Mouse (Mus musculus): ENCODE results near the gene Zscan12. TPM values are rescaled to one million over a fixed set of nuclear protein-coding genes. Genes with fewer than 3 reads are reported as not detected.
"Not testable (repeated sequence)": the region's sequence is repeated elsewhere in the genome, so short reads cannot be mapped to it uniquely, and the experiment has no call there.

Zscan12 gene
- polyA plus RNA-seq, 1 experiment from 2014 or later, result 6.5 TPM

DNA sequence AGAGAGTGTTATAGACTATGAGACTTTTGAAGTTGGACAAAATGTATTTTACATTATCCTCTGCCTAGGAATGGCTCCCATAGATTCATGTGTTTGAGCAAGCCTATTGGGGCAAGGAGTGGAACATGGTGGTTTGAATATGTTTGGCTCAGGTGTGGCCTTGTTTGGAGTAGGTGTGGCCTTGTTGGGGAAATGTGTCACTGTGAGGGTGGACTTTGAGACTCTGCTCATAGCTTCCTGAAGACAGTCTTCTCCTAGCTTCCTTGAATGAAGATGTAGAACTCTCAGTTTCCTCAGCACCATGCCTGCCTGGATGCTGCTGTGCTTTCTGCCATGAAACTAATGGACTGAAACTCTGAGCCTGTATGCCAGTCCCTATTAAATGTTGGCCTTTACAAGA is 12.0 kb upstream of the Zscan12 start:
- no peak for ATAC-seq (replicated peaks; ENCODE audit: insufficient number of reproducible peaks, insufficient read depth, low FRiP score, low read depth)
- Histone ChIP-seq H3K4me3 (no peak overlapping the region), H3K27me3 (no peaks in the 10 kb centered on the region), H3K4me1 (replicated peaks) (no peaks in the 10 kb centered on the region), H3K4me2 (no peak overlapping the region), H3K27ac (no peak overlapping the region), H3K36me3 (no peaks in the 10 kb centered on the region), H3K9me3 (replicated peaks) (no peaks in the 10 kb centered on the region), H3K9ac (no peak overlapping the region)

DNA sequence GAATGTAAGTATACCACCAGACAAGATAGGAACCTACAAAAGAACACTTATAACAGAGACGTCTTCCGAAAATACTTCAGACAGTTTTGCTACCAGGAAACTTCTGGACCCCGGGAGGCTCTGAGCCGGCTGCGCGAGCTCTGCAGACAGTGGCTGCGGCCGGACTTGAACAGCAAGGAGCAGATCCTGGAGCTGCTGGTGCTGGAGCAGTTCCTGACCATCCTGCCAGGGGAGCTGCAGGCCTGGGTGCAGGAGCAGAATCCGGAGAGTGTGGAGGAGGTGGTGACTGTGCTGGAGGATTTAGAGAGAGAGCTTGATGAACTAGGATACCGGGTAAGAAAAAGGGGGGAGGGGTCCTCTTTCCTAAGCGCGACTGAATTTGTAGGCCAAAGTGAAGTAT is 1.1 kb downstream of the Zscan12 start:
- 50% methylated on average over 12 of the region's 12 CpGs for WGBS
- no peaks in the 10 kb centered on the region for H3K9me3 ChIP-seq (replicated peaks)
- no peaks in the 10 kb centered on the region for H3K27me3 ChIP-seq
- no peak for ATAC-seq (replicated peaks; ENCODE audit: insufficient number of reproducible peaks, insufficient read depth, low FRiP score, low read depth)
- H3K4me1 ChIP-seq (replicated peaks), result peaks cover 16% of the 10 kb centered on the region
- no peak overlapping the region for H3K27ac ChIP-seq
- H3K9ac ChIP-seq, result peak overlapping the region; percentile 84
- H3K4me2 ChIP-seq, result peak overlapping the region; percentile 71
- peaks cover 4% of the 10 kb centered on the region for H3K36me3 ChIP-seq
- peak overlapping the region; percentile 74 for H3K4me3 ChIP-seq

DNA sequence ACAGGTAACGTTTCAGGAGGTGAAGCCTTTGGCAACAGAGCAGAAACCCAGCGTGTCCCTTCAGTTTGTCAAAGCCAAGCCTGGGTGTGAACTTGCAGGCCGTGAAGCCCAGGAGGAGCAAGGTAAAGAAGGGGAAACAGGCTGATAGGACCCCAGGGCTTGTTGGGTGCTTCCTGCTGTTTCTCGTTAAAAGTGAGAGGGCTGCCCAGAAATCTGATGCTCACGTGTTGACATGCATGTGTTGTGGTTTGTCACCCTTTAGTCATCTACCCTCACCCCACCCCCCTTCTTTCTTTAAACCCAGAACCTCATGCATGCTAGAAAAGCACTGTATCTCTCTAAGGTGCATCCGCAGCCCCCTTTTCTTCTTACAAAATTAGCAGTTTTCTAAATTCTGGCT is 4.0 kb downstream of the Zscan12 start:
- Histone ChIP-seq H3K4me2 (no peak overlapping the region), H3K9ac (no peak overlapping the region), H3K9me3 (replicated peaks) (no peaks in the 10 kb centered on the region), H3K4me3 (no peak overlapping the region), H3K36me3 (peaks cover 28% of the 10 kb centered on the region), H3K27ac (no peak overlapping the region), H3K27me3 (no peaks in the 10 kb centered on the region), H3K4me1 (replicated peaks) (peaks cover 16% of the 10 kb centered on the region)
- ATAC-seq (replicated peaks; ENCODE audit: insufficient number of reproducible peaks, insufficient read depth, low FRiP score, low read depth), result no peak
- 46% methylated on average over 6 of the region's 6 CpGs for WGBS

DNA sequence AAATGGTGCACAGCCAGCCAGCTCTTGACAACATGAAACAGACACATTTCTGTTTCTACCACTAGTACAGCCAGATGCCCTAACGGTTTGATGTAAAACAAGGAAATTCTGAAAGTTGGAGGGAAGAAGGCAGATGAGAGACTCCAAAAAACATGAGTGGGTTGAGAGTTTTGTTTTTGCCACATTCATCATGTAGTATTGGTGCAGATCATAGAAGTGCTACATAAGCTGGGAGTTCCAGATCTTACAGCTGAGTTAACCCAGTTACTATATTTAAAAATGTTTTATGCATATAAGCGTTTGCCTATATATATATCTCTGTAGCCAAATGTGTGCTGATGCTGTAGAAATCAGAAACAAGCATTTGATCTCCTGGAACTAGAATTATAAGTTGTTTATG is 10.1 kb downstream of the Zscan12 start:
- no peak for ATAC-seq (replicated peaks; ENCODE audit: insufficient number of reproducible peaks, insufficient read depth, low FRiP score, low read depth)
- whole genome bisulfite sequencing, result 85% methylated on average over 2 of the region's 2 CpGs
- no peaks in the 10 kb centered on the region for H3K9me3 ChIP-seq (replicated peaks)
- no peaks in the 10 kb centered on the region for H3K4me1 ChIP-seq (replicated peaks)
- H3K4me2 ChIP-seq, result no peak overlapping the region
- H3K9ac ChIP-seq, result no peak overlapping the region
- H3K27me3 ChIP-seq, result no peaks in the 10 kb centered on the region
- peaks cover 28% of the 10 kb centered on the region for H3K36me3 ChIP-seq
- no peak overlapping the region for H3K4me3 ChIP-seq
- H3K27ac ChIP-seq, result no peak overlapping the region

DNA sequence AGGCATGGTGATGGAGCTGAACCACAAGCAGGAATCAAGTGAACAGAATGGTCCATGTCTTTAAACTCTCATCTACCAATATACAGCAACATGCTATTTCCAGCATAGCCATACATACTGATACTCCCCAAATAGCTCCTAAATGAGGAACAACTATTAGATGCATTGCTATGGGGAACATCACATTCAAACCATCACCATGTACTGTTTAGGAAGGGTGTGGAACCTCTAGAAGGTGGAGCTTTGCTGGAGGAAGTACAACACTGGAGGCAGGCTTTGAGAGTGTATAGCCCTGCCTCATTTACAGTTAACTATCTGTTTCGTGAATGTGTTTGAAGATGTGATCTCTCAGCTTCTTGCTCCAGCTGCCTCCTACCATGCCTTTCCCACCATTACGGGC is 15.2 kb downstream of the Zscan12 start:
- WGBS, result 76% methylated on average over 2 of the region's 2 CpGs
- no peak overlapping the region for H3K9ac ChIP-seq
- H3K4me2 ChIP-seq, result no peak overlapping the region
- no peaks in the 10 kb centered on the region for H3K36me3 ChIP-seq
- H3K27ac ChIP-seq, result no peak overlapping the region
- no peak overlapping the region for H3K4me3 ChIP-seq
- no peak for ATAC-seq (replicated peaks; ENCODE audit: insufficient number of reproducible peaks, insufficient read depth, low FRiP score, low read depth)
- H3K4me1 ChIP-seq (replicated peaks), result no peaks in the 10 kb centered on the region
- no peaks in the 10 kb centered on the region for H3K9me3 ChIP-seq (replicated peaks)
- no peaks in the 10 kb centered on the region for H3K27me3 ChIP-seq

DNA sequence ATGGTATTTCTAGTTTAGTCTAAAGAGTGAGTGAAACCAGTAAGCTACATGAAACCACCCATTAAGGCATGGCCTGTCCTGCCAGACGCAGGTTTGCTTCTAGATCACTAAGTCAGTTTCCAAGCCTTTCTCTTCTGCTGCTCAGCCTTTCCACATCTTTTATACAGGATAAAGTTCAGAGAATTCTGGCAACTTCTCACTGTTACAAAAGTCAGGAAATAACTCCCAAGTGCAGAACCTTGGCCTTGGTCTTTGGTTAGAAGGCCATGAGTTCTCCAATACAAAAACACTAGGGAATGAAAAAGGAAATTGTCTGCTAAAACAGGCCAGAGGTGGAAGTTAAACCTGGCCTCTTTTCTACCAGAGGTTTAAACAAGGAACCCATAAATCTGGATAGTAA is 32.6 kb downstream of the Zscan12 start:
- no peak overlapping the region for H3K9ac ChIP-seq
- peaks cover 6% of the 10 kb centered on the region; the same call in 1 of the 2 replicates for H3K4me1 ChIP-seq (replicated peaks)
- H3K27me3 ChIP-seq, result no peaks in the 10 kb centered on the region
- no peak for ATAC-seq (replicated peaks; ENCODE audit: insufficient number of reproducible peaks, insufficient read depth, low FRiP score, low read depth)
- H3K36me3 ChIP-seq, result peaks cover 72% of the 10 kb centered on the region
- H3K4me2 ChIP-seq, result no peak overlapping the region
- 98% methylated on average over 1 of the region's 1 CpGs for WGBS
- H3K27ac ChIP-seq, result no peak overlapping the region
- H3K4me3 ChIP-seq, result no peak overlapping the region
- H3K9me3 ChIP-seq (replicated peaks), result no peaks in the 10 kb centered on the region

DNA sequence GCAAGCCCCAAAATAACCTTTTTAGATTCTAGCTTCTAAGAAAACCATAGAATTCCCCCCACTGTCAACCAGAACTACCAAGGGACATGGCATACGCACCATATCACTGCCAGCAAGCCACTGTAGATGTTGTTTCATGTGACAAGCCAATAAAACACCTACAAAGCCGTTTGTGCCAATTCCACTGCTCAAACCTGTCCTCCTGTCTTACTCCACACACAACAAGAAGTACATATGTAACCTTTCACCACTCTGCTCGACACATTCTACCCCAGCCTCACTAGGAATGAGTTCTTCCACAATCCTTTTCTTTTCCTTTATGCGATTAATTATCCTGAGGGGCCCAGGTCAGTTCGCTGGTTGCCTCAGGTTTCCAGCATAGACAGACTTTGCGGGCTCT is 33.0 kb downstream of the Zscan12 start:
- no peak overlapping the region for H3K4me3 ChIP-seq
- peaks cover 6% of the 10 kb centered on the region; the same call in 1 of the 2 replicates for H3K4me1 ChIP-seq (replicated peaks)
- ATAC-seq (replicated peaks; ENCODE audit: insufficient number of reproducible peaks, insufficient read depth, low FRiP score, low read depth), result no peak
- H3K9ac ChIP-seq, result no peak overlapping the region
- no peaks in the 10 kb centered on the region for H3K27me3 ChIP-seq
- WGBS, result 90% methylated on average over 6 of the region's 6 CpGs
- no peak overlapping the region for H3K27ac ChIP-seq
- H3K9me3 ChIP-seq (replicated peaks), result no peaks in the 10 kb centered on the region
- no peak overlapping the region for H3K4me2 ChIP-seq
- H3K36me3 ChIP-seq, result peaks cover 68% of the 10 kb centered on the region

DNA sequence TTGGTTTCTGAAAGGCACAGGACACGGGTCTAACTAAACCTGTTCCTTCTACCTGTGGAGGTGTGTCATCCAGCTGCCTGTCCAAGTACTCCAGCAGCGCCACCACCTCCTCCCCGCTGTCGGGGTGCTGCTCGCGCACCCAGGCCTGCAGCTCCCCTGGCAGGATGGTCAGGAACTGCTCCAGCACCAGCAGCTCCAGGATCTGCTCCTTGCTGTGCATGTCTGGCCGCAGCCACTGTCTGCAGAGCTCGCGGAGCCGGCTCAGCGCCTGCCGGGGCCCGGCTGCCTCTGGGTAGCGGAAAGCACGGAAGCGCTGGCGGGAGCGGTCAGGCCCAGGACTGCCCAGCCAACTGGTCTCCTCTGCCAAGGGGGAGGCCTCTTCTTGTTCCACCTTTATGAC is 33.4 kb downstream of the Zscan12 start:
- not testable (repeated sequence) for ATAC-seq (replicated peaks; ENCODE audit: insufficient number of reproducible peaks, insufficient read depth, low FRiP score, low read depth); H3K27ac ChIP-seq; H3K27me3 ChIP-seq; H3K4me2 ChIP-seq; H3K4me1 ChIP-seq (replicated peaks); H3K9me3 ChIP-seq (replicated peaks); H3K4me3 ChIP-seq; H3K9ac ChIP-seq
- H3K36me3 ChIP-seq, result peaks cover 63% of the 10 kb centered on the region
- 95% methylated on average over 18 of the region's 18 CpGs for WGBS

DNA sequence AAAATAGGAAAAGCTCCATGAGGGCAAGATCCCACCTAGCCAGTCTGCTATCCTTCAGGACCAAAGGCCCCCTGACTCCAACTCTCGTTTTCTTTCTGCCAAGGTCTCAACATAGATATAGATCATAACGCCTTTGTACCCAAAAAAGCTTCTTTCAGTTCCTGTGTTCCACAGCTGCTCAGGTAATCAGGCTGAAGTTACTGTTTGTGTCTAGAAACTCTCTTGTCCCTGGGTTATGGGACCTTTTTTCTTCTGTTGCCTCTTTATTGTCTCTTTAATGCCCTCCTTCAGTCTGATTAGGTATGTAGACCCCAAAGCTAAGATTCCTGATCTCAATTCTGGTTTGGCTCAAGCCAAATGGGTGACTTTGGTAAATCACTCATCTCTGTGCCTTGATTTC is 34.9 kb downstream of the Zscan12 start:
- Histone ChIP-seq H3K9me3 (replicated peaks) (no peaks in the 10 kb centered on the region), H3K27ac (no peak overlapping the region), H3K9ac (no peak overlapping the region), H3K27me3 (no peaks in the 10 kb centered on the region), H3K4me1 (replicated peaks) (peaks cover 15% of the 10 kb centered on the region), H3K4me3 (no peak overlapping the region), H3K4me2 (no peak overlapping the region), H3K36me3 (peaks cover 49% of the 10 kb centered on the region)
- no peak for ATAC-seq (replicated peaks; ENCODE audit: insufficient number of reproducible peaks, insufficient read depth, low FRiP score, low read depth)
- 79% methylated on average over 2 of the region's 2 CpGs for WGBS

DNA sequence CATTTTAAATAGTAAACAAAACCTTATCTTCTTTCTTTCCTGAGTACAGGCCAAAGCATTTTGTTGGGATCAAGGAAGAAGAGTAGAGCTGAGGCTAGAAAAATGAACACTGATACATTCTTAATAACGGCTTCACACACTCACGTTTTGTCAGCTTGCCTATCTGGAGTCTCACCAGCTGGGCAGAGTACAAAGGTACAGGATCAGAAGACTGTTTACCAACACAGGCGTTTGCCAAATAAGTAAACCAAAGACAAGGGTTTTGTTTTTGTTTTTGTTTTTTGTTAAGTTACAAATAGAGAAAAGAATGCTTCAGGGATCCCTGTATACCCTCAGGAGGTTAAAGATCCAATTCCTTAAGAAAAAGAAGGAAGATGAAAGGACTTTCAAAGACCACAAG is 38.5 kb downstream of the Zscan12 start:
- no peaks in the 10 kb centered on the region for H3K27me3 ChIP-seq
- H3K9me3 ChIP-seq (replicated peaks), result no peaks in the 10 kb centered on the region
- peak overlapping the region; percentile 90; the same call in 1 of the 2 replicates for H3K9ac ChIP-seq
- WGBS, result 60% methylated on average over 3 of the region's 3 CpGs
- H3K4me2 ChIP-seq, result peak overlapping the region; percentile 61
- ATAC-seq (replicated peaks; ENCODE audit: insufficient number of reproducible peaks, insufficient read depth, low FRiP score, low read depth), result no peak
- H3K4me1 ChIP-seq (replicated peaks), result peaks cover 15% of the 10 kb centered on the region
- peak overlapping the region; percentile 89 for H3K4me3 ChIP-seq
- H3K27ac ChIP-seq, result no peak overlapping the region
- H3K36me3 ChIP-seq, result peaks cover 17% of the 10 kb centered on the region

DNA sequence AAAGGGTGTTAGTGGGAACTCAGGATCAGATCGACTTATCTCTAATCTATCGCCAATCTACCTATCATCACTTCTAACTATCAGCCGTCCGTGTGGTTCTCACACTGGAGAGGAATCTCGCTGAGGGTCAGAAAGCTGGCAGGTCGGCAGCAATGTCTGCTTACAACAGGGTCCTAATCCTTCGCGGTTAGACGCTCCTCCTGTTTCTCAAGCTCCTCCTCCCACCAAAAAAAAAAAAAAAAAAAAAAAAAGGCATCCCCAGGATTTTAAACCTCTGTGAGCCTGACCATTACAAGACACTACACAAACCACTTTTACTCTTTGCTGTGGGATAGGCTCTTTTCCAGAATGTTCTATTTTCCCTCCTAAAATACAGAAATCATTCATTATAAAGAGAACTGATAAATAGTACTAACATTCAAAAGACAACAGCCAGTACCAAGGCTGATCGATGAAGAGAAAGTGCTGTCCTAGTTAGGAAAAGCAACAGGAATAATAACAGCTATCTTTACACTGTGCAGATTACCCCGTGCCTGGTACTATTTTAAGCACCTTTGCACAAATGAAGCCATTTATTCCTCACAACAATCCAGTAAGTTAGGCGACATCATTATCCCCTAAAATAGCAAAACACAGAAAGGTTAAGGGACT is 39.1 kb downstream of the Zscan12 start:
- Histone ChIP-seq H3K36me3 (peaks cover 12% of the 10 kb centered on the region), H3K9ac (peak overlapping the region; percentile 90), H3K27ac (peak overlapping the region; percentile 92), H3K4me3 (peak overlapping the region; percentile 89), H3K9me3 (replicated peaks) (no peaks in the 10 kb centered on the region), H3K4me2 (peak overlapping the region; percentile 61), H3K4me1 (replicated peaks) (peaks cover 15% of the 10 kb centered on the region), H3K27me3 (no peaks in the 10 kb centered on the region)
- whole genome bisulfite sequencing, result 6% methylated on average over 12 of the region's 12 CpGs
- ATAC-seq (replicated peaks; ENCODE audit: insufficient number of reproducible peaks, insufficient read depth, low FRiP score, low read depth), result no peak; the same call in 1 of the 2 replicates

DNA sequence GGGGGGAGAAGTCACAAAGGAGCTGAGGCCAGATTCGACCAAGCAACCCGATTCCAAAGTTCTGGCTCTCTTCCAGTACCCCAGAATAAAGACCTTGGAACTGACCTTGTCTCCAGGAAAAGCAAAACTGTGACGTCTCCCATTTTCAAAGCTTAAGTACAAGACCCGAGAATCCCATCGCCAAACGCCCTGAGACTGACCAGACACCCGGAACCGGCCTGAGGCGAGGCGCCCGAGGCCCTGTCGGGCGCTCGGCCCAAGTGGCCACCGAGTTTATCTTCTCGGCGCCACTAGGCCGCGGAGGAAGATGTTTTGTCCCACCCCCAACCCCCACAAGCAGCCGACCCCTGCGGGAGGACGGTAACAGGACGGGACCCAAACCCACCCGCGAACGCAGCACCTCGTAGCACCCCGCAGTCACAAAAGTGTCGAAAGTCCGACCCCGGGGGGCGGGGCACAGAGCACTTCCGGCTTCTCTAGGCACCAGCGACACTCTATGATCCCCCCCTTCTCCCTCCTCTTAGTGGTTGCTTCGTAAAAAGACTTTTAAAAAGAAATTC is 39.7 kb downstream of the Zscan12 start, which contains the start of gene Zkscan3:
Gene Zkscan3 (minus strand): TSS at position 469 of the 560 bp plus-strand sequence.
- peak; percentile 92 for ATAC-seq (replicated peaks; ENCODE audit: insufficient number of reproducible peaks, insufficient read depth, low FRiP score, low read depth)
- Histone ChIP-seq H3K9me3 (replicated peaks) (no peaks in the 10 kb centered on the region), H3K4me2 (peak within 1 kb of the TSS; percentile 61), H3K27me3 (no peaks in the 10 kb centered on the region), H3K4me3 (peak within 1 kb of the TSS; percentile 89), H3K36me3 (peaks cover 9% of the 10 kb centered on the region), H3K4me1 (replicated peaks) (peaks cover 15% of the 10 kb centered on the region), H3K9ac (peak within 1 kb of the TSS; percentile 90), H3K27ac (peak within 1 kb of the TSS; percentile 92)
- under 1% methylated on average over 35 of the region's 35 CpGs for WGBS
